Mouse (Mus musculus): ENCODE data around the gene Syngr3. TPM values are rescaled to one million over a fixed set of nuclear protein-coding genes. Genes with fewer than 3 reads are reported as not detected.

Gene Syngr3
- 14.5 and 51.8 TPM in 2 replicates for polyA plus RNA-seq (2015; fragmentation: Nextera tagmentation; extraction: Ambion mirVana)

DNA sequence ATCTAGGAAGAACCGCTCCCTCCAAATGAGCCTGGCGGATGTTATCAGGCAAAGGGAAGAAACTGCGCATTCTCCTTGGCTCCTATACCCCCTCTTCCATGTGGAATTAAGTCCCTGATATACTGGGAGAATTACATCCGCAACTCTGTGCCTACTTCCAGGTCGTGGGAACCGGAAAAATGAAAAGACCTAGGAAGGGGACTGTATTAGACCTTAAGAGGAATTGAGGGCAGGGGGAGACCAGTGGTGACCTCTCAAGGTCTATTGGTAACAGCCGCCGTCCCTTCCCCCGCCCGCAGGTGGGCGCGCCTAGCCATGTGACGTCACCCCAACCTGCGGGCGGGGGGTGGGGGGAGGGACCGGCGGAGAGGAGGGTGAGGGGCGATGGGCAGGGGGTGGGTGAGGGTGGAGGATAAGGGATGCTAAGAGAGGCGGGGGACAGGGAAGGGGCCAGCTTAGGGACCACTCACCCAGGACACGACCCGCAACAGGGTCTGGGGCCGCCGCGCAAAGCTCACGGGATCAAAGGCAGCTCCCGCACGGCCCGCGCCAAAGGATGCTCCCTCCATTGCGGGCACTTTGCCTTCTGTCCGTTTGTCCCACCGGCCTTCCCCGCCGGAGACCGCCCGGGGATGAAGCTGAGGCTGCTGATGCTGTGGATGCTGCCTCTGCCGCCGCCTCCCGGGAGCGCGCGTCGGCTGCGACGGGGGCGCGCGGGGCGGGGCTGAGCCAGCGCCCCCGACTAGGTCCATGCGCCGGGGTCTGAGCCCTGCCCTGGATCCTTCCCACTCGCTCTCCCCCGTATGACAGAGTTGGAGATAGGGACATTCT is at the start of gene Syngr3:
Syngr3 (minus strand) TSS at position 705 of the 831 bp plus-strand sequence.

DNA sequence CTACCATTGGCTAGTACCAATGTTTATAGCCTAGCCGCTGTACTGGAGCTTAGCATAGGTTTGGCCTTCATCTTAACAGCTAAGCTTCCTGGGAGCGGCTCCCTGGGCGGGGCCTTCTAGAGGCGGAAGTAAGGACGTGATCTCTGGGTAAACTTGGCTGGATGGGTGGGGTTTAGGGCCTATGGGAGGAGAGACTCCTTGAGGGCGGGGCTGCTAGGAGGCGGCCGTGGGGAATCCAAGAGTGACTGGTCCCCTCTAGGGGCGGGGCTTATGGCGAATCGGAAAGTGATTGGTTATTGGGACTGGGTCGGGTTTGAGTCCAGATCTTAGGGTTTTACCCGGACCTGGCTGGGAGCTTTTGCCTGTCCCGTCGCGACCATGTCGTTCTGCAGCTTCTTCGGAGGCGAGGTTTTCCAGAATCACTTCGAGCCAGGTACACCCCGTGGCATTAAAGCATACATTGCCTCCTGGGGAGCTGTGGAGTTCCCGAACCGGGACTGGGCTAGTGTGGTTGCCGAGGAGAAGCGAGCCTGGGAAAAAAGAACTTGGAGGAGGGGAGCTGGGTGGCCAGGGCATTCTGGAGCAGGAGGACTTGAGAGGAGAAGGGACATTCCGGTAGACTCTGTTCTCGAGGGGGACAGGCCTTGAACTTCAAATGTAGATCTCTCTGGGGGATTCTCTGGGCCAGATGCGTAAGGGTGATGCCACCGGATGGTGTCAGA is 46.7 kb upstream of the Syngr3 start, which contains the start of gene Msrb1:
Msrb1 (plus strand) TSS at position 313 of the 722 bp plus-strand sequence.

GRCm38 (mm10) chr17:24727618-24728017 is 37.9 kb upstream of the Syngr3 start, which contains the start of gene Rpl3l:
Rpl3l (plus strand) TSS chr17:24727820.

DNA sequence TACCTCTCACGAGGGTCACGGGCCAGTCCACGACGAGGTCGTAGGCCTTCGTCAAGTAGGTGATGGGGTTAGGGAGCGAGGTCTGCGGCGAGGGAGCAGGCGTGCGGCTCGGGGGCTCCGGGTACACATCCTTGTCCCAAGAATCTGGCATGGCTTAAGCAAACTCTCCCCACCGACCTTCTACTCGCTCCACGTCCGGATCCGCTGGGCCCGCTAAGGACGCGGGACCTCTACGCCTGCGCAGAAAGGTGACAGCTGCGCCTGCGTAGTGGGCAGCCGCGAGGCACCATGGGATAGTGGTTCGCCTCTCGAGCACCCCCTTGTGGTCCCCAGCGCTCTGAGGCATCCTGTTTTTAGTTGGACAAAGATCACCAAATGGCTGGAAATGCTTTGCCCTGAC is 34.4 kb upstream of the Syngr3 start, which contains the start of gene Ndufb10:
Ndufb10 (minus strand) TSS at position 295 of the 400 bp plus-strand sequence.

DNA sequence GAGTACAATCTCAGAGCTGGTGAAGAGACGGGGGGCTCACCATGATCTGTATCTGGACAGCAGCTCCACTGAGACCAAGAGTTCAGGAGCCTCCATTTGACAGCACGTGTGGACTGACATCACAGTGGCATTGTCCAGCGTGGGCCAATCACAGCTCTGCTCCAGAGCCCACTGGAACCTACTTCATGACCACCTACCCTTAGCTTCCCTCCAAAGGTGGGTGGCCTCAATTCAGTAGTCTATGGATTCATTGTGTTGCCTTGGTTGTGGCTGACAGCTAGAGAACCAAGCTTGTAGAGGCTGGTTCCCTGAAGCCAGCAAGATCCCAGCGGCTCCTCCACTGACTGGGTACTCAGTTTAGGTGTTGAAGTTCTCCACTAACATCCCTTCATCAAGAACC is 28.2 kb upstream of the Syngr3 start, which contains the start of the genes Rnf151 and Rps2:
Rnf151 (minus strand) TSS at position 121 of the 400 bp plus-strand sequence.
Rps2 (plus strand) TSS at position 174 of the 400 bp plus-strand sequence.

GRCm38 (mm10) chr17:24706982-24707800 is 17.4 kb upstream of the Syngr3 start, which contains the start of gene Tbl3:
Tbl3 (minus strand) TSS chr17:24707660.

DNA sequence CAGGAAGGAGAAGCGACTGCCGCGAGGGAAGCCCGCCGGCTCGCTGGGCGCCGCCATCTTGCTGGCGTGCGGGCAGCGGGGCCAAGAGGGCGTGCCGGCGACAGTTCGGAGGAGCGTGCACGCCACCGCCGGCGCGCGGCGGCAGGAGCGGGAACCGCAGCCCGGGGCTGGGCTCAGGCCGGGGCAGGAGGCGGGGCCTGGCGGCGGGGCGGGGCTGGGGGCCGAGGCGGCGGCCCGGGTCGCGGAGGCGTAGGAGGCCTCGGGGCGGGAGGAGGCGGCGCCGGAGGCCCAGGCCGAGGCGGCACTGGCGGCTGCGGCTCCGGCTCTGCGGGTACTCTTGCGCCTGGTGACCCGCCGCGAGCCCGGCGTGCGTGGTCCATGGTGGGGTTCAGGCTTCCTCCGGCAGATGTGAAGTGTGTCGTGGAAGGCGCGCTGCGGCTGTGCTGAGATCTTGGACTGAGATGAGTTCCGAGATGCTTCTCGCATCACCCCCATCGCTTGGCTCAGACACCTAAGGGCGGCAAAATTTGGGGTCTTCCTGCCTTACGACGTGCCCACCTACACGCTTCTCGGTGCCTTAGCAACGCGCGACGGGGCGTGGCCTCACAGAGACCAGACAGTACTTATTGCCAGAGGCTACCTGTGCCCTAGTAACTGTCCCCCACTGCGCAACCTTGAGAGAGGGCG is 6.4 kb upstream of the Syngr3 start, which contains the start of the genes Gfer and Noxo1:
Gfer (minus strand) TSS at position 146 of the 687 bp plus-strand sequence.
Noxo1 (plus strand) TSS at position 224 of the 687 bp plus-strand sequence.

GRCm38 (mm10) chr17:24669545-24670245 is 20.1 kb downstream of the Syngr3 start, which contains the start of gene Zfp598:
Zfp598 (plus strand) TSS chr17:24669687.

GRCm38 (mm10) chr17:24658017-24658758 is 31.6 kb downstream of the Syngr3 start, which contains the start of gene Npw:
Npw (minus strand) TSS chr17:24658457.

GRCm38 (mm10) chr17:24650070-24650616 is 39.6 kb downstream of the Syngr3 start, which contains the start of gene Slc9a3r2:
Slc9a3r2 (minus strand) TSS chr17:24650327.

Other genes starting within 250 kb of the Syngr3 start
- gene Dnase1l2, start 246.8 kb downstream of the Syngr3 start, polyA plus RNA-seq (2015; fragmentation: Nextera tagmentation; extraction: Ambion mirVana) = 0.84 and 1.2 TPM in 2 replicates
- 19.6 and 21.0 TPM in 2 replicates for gene E4f1, start 219.6 kb downstream of the Syngr3 start, polyA plus RNA-seq (2015; fragmentation: Nextera tagmentation; extraction: Ambion mirVana)
- gene Pgp, start 219.6 kb downstream of the Syngr3 start, polyA plus RNA-seq (2015; fragmentation: Nextera tagmentation; extraction: Ambion mirVana) = 63.5 and 100 TPM in 2 replicates
- gene Bricd5, start 216.1 kb downstream of the Syngr3 start, polyA plus RNA-seq (2015; fragmentation: Nextera tagmentation; extraction: Ambion mirVana) = 0.18 TPM in 1 of 2 replicates, not detected in the other
- 9.9 and 17.7 TPM in 2 replicates for gene Mlst8, start 210.9 kb downstream of the Syngr3 start, polyA plus RNA-seq (2015; fragmentation: Nextera tagmentation; extraction: Ambion mirVana)
- gene Caskin1, start 201.4 kb downstream of the Syngr3 start, polyA plus RNA-seq (2015; fragmentation: Nextera tagmentation; extraction: Ambion mirVana) = 7.2 and 10.6 TPM in 2 replicates
- gene Traf7, start 162.0 kb downstream of the Syngr3 start, polyA plus RNA-seq (2015; fragmentation: Nextera tagmentation; extraction: Ambion mirVana) = 37.0 and 46.7 TPM in 2 replicates
- gene Rab26, start 155.7 kb downstream of the Syngr3 start, polyA plus RNA-seq (2015; fragmentation: Nextera tagmentation; extraction: Ambion mirVana) = 1.3 and 1.8 TPM in 2 replicates
- gene Pkd1, start 140.1 kb downstream of the Syngr3 start, polyA plus RNA-seq (2015; fragmentation: Nextera tagmentation; extraction: Ambion mirVana) = 16.5 and 20.0 TPM in 2 replicates
- gene Tsc2, start 57.3 kb downstream of the Syngr3 start, polyA plus RNA-seq (2015; fragmentation: Nextera tagmentation; extraction: Ambion mirVana) = 20.9 and 23.8 TPM in 2 replicates
- 13.6 and 14.1 TPM in 2 replicates for gene Nthl1, start 57.3 kb downstream of the Syngr3 start, polyA plus RNA-seq (2015; fragmentation: Nextera tagmentation; extraction: Ambion mirVana)
- gene Slc9a3r2, start 39.6 kb downstream of the Syngr3 start, polyA plus RNA-seq (2015; fragmentation: Nextera tagmentation; extraction: Ambion mirVana) = 61.7 and 66.2 TPM in 2 replicates
- gene Npw, start 31.5 kb downstream of the Syngr3 start, polyA plus RNA-seq (2015; fragmentation: Nextera tagmentation; extraction: Ambion mirVana) = not detected in 2 replicates
- gene Zfp598, start 20.3 kb downstream of the Syngr3 start, polyA plus RNA-seq (2015; fragmentation: Nextera tagmentation; extraction: Ambion mirVana) = 11.8 and 14.9 TPM in 2 replicates
- 36.3 and 36.6 TPM in 2 replicates for gene Gfer, start 6.2 kb upstream of the Syngr3 start, polyA plus RNA-seq (2015; fragmentation: Nextera tagmentation; extraction: Ambion mirVana)
- 1.6 and 2.0 TPM in 2 replicates for gene Noxo1, start 6.3 kb upstream of the Syngr3 start, polyA plus RNA-seq (2015; fragmentation: Nextera tagmentation; extraction: Ambion mirVana)
- gene Tbl3, start 17.7 kb upstream of the Syngr3 start, polyA plus RNA-seq (2015; fragmentation: Nextera tagmentation; extraction: Ambion mirVana) = 21.3 and 34.2 TPM in 2 replicates
- not detected in 2 replicates for gene Rnf151, start 28.1 kb upstream of the Syngr3 start, polyA plus RNA-seq (2015; fragmentation: Nextera tagmentation; extraction: Ambion mirVana)
- 872 and 948 TPM in 2 replicates for gene Rps2, start 28.2 kb upstream of the Syngr3 start, polyA plus RNA-seq (2015; fragmentation: Nextera tagmentation; extraction: Ambion mirVana)
- 222 and 254 TPM in 2 replicates for gene Ndufb10, start 34.5 kb upstream of the Syngr3 start, polyA plus RNA-seq (2015; fragmentation: Nextera tagmentation; extraction: Ambion mirVana)
- 0.46 and 0.58 TPM in 2 replicates for gene Rpl3l, start 37.9 kb upstream of the Syngr3 start, polyA plus RNA-seq (2015; fragmentation: Nextera tagmentation; extraction: Ambion mirVana)
- gene Msrb1, start 46.7 kb upstream of the Syngr3 start, polyA plus RNA-seq (2015; fragmentation: Nextera tagmentation; extraction: Ambion mirVana) = 47.7 and 55.8 TPM in 2 replicates
- 4.2 and 12.5 TPM in 2 replicates for gene Hs3st6, start 63.0 kb upstream of the Syngr3 start, polyA plus RNA-seq (2015; fragmentation: Nextera tagmentation; extraction: Ambion mirVana)
- 1.0 and 1.3 TPM in 2 replicates for gene Meiob, start 114.3 kb upstream of the Syngr3 start, polyA plus RNA-seq (2015; fragmentation: Nextera tagmentation; extraction: Ambion mirVana)
- gene Hagh, start 150.2 kb upstream of the Syngr3 start, polyA plus RNA-seq (2015; fragmentation: Nextera tagmentation; extraction: Ambion mirVana) = 56.0 and 73.6 TPM in 2 replicates
- 19.9 and 26.7 TPM in 2 replicates for gene Fahd1, start 160.4 kb upstream of the Syngr3 start, polyA plus RNA-seq (2015; fragmentation: Nextera tagmentation; extraction: Ambion mirVana)
- 0.32 and 0.88 TPM in 2 replicates for gene Igfals, start 176.0 kb upstream of the Syngr3 start, polyA plus RNA-seq (2015; fragmentation: Nextera tagmentation; extraction: Ambion mirVana)
- gene Nubp2, start 196.4 kb upstream of the Syngr3 start, polyA plus RNA-seq (2015; fragmentation: Nextera tagmentation; extraction: Ambion mirVana) = 47.2 and 66.1 TPM in 2 replicates
- gene Spsb3, start 196.7 kb upstream of the Syngr3 start, polyA plus RNA-seq (2015; fragmentation: Nextera tagmentation; extraction: Ambion mirVana) = 35.1 and 41.0 TPM in 2 replicates
- gene Eme2, start 205.1 kb upstream of the Syngr3 start, polyA plus RNA-seq (2015; fragmentation: Nextera tagmentation; extraction: Ambion mirVana) = 23.7 and 39.5 TPM in 2 replicates
- gene Mrps34, start 205.2 kb upstream of the Syngr3 start, polyA plus RNA-seq (2015; fragmentation: Nextera tagmentation; extraction: Ambion mirVana) = 124 and 213 TPM in 2 replicates
- 122 and 135 TPM in 2 replicates for gene Nme3, start 206.5 kb upstream of the Syngr3 start, polyA plus RNA-seq (2015; fragmentation: Nextera tagmentation; extraction: Ambion mirVana)
- gene Mapk8ip3, start 247.0 kb upstream of the Syngr3 start, polyA plus RNA-seq (2015; fragmentation: Nextera tagmentation; extraction: Ambion mirVana) = 22.8 and 25.6 TPM in 2 replicates